Mouse (Mus musculus) gastrocnemius, postnatal 25 days (tissue): ENCODE data around the gene Samd14. TPM values are rescaled to one million over a fixed set of nuclear protein-coding genes. Genes with fewer than 3 reads are reported as not detected.

Experiments used
- DNase-seq: peaks from one replicate; pipeline ENCODE4 v3.0.0; 2022
- total RNA-seq, 2 experiments: library from RNA; stranded (reverse); gene quantifications; 1 replicate in 1 of 2; 2 replicates in 1 of 2; pipeline ENCODE4 v1.2.3; 2021

Gene Samd14
- total RNA-seq, 2 experiments from 2014 or later = 0.61 to 0.80 TPM

DNA sequence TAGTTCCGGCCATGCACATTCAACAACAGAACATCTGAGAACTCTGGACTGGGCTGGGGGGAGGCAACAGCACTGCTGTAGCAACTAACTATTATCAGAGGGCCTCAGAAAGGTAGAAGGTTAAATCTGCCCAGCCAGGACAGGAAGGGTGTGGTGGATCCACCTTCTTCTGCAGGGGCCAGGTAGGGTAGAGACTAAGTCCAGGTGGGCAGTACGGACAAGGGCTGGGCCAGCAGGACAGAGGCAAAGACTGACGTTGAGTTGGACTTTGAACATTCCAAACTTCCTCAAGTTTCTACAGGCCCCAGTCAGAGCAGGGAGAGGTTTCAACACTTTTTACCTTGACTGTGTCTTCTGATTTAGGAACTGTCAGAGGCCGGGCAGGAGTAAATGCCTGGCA lies 65.0 kb downstream of the Samd14 start:
- no peak for DNase-seq

- no peak for DNase-seq
Measured at GRCm38 (mm10) chr11:95075197-95076040, 65.7 kb downstream of the Samd14 start.

Other genes starting within 250 kb of the Samd14 start
- not detected for gene Tmem92, start 227.2 kb upstream of the Samd14 start, total RNA-seq
- 1,000 to 10,000 TPM; 1,080 to 1,200 TPM for gene Col1a1, start 73.7 kb upstream of the Samd14 start, total RNA-seq
- not detected for gene Hils1, start 42.3 kb upstream of the Samd14 start, total RNA-seq
- gene Sgca, start 33.6 kb upstream of the Samd14 start, total RNA-seq = 100 to 1,000 TPM; 255 to 276 TPM
- 10 to 100 TPM; 21.8 to 30.0 TPM for gene Ppp1r9b, start 18.8 kb upstream of the Samd14 start, total RNA-seq
- 100 to 1,000 TPM; 351 to 396 TPM for gene Pdk2, start 31.5 kb downstream of the Samd14 start, total RNA-seq
- 1 to 10 TPM; 2.9 to 5.4 TPM for gene Itga3, start 66.9 kb downstream of the Samd14 start, total RNA-seq
- gene Dlx3, start 110.2 kb downstream of the Samd14 start, total RNA-seq = not detected
- not detected for gene Dlx4, start 136.4 kb downstream of the Samd14 start, total RNA-seq